Mouse (Mus musculus): ENCODE measurements at regions not wholly inside any gene's neighbourhood (a gene's known extent, or its start where the extent isn't known, plus 50 kb on each side); places are given as distances from the start of the nearest gene placed in this dataset.

GRCm38 (mm10) chr4:55176026-55176425, 173.8 kb upstream of the Rad23b start:
- TF ChIP-seq ZC3H11A (IDR thresholded peaks at IDR 0.05; ENCODE audit: borderline replicate concordance, low read depth, low read length): no peak
- TF ChIP-seq CHD2 (IDR thresholded peaks at IDR 0.05; ENCODE audit: low read depth, low read length): no peak
- TF ChIP-seq HCFC1 (IDR thresholded peaks at IDR 0.05; ENCODE audit: borderline replicate concordance, insufficient read depth, low read length): no peak

Measured in ES-E14 (cell line).